Mouse (Mus musculus): ENCODE measurements around the gene 2510002D24Rik. TPM values are rescaled to one million over a fixed set of nuclear protein-coding genes. Genes with fewer than 3 reads are reported as not detected.
A peak's percentile ranks its signal among the peaks of the same experiment; 100 is the strongest.

Gene 2510002D24Rik
- polyA plus RNA-seq, 1 experiment from 2014 or later: 34.1 TPM

GRCm38 (mm10) chr16:18812385-18812910 lies 23.9 kb upstream of the 2510002D24Rik start:
- TF ChIP-seq CTCF (IDR thresholded peaks at IDR 0.05; ENCODE audit: low read depth): no peak
- peak; percentile 28 for TF ChIP-seq EP300 (optimal IDR thresholded peaks at IDR 0.05)
- peak overlapping the region; percentile 87 for H3K4me3 ChIP-seq (ENCODE audit: low read depth, low read length)
- peak; percentile 51; the same call in 1 of the 2 replicates for ATAC-seq (ENCODE audit: low FRiP score, low TSS enrichment)

GRCm38 (mm10) chr16:18822356-18822755 lies 14.0 kb upstream of the 2510002D24Rik start:
- ATAC-seq (ENCODE audit: low FRiP score, low TSS enrichment) (no peak), DNase-seq (ENCODE audit: low spot score) (no peak)
- 78% methylated on average over 1 of the region's 1 CpGs for WGBS
- Histone ChIP-seq H3K4me3 (ENCODE audit: low read depth, low read length) (no peak overlapping the region), H3K9me3 (ENCODE audit: control insufficient read depth, low read length) (no peaks in the 10 kb centered on the region), H3K9ac (ENCODE audit: low read length) (no peak overlapping the region), H3K4me1 (replicated peaks; ENCODE audit: control insufficient read depth, insufficient read depth) (no peaks in the 10 kb centered on the region), H3K4me2 (replicated peaks; ENCODE audit: low read depth) (no peak overlapping the region), H3K27ac (replicated peaks) (no peak overlapping the region), H3K27me3 (ENCODE audit: control insufficient read depth, insufficient read depth, low read length) (no peaks in the 10 kb centered on the region), H3K36me3 (ENCODE audit: control insufficient read depth, insufficient read depth, low read length) (peaks cover 57% of the 10 kb centered on the region)
- no peak for TF ChIP-seq EP300 (optimal IDR thresholded peaks at IDR 0.05)
- TF ChIP-seq CTCF (IDR thresholded peaks at IDR 0.05; ENCODE audit: low read depth): no peak

More at GRCm38 (mm10) chr16:18812385-18812910, 23.9 kb upstream of the 2510002D24Rik start:
- no peak for DNase-seq (ENCODE audit: low spot score)
- H3K9ac ChIP-seq (ENCODE audit: low read length): peak overlapping the region; percentile 93
- H3K27ac ChIP-seq (replicated peaks): peak overlapping the region; percentile 88
- H3K4me1 ChIP-seq (replicated peaks; ENCODE audit: control insufficient read depth, insufficient read depth): peaks cover 3% of the 10 kb centered on the region; the same call in 1 of the 2 replicates
- H3K9me3 ChIP-seq (ENCODE audit: control insufficient read depth, low read length): no peaks in the 10 kb centered on the region
- peaks cover 7% of the 10 kb centered on the region; the same call in 1 of the 2 replicates for H3K36me3 ChIP-seq (ENCODE audit: control insufficient read depth, insufficient read depth, low read length)
- H3K27me3 ChIP-seq (ENCODE audit: control insufficient read depth, insufficient read depth, low read length): no peaks in the 10 kb centered on the region
- WGBS: 2% methylated on average over 30 of the region's 31 CpGs
- H3K4me2 ChIP-seq (replicated peaks; ENCODE audit: low read depth): peak overlapping the region; percentile 86

GRCm38 (mm10) chr16:18822925-18823324 lies 13.5 kb upstream of the 2510002D24Rik start:
- DNase-seq (ENCODE audit: low spot score) (no peak), ATAC-seq (ENCODE audit: low FRiP score, low TSS enrichment) (no peak)
- no peaks in the 10 kb centered on the region for H3K27me3 ChIP-seq (ENCODE audit: control insufficient read depth, insufficient read depth, low read length)
- no peaks in the 10 kb centered on the region for H3K9me3 ChIP-seq (ENCODE audit: control insufficient read depth, low read length)
- H3K36me3 ChIP-seq (ENCODE audit: control insufficient read depth, insufficient read depth, low read length): peaks cover 60% of the 10 kb centered on the region
- no peak overlapping the region for H3K9ac ChIP-seq (ENCODE audit: low read length)
- 76% methylated on average over 4 of the region's 4 CpGs for WGBS
- no peak overlapping the region for H3K4me2 ChIP-seq (replicated peaks; ENCODE audit: low read depth)
- no peak overlapping the region for H3K27ac ChIP-seq (replicated peaks)
- H3K4me3 ChIP-seq (ENCODE audit: low read depth, low read length): no peak overlapping the region
- no peak for TF ChIP-seq CTCF (IDR thresholded peaks at IDR 0.05; ENCODE audit: low read depth)
- no peak for TF ChIP-seq EP300 (optimal IDR thresholded peaks at IDR 0.05)
- H3K4me1 ChIP-seq (replicated peaks; ENCODE audit: control insufficient read depth, insufficient read depth): no peaks in the 10 kb centered on the region

- no peak for DNase-seq (ENCODE audit: low spot score)
- no peaks in the 10 kb centered on the region for H3K9me3 ChIP-seq (ENCODE audit: control insufficient read depth, low read length)
- 85% methylated on average over 3 of the region's 3 CpGs for WGBS
- peaks cover 35% of the 10 kb centered on the region for H3K36me3 ChIP-seq (ENCODE audit: control insufficient read depth, insufficient read depth, low read length)
- H3K27me3 ChIP-seq (ENCODE audit: control insufficient read depth, insufficient read depth, low read length): no peaks in the 10 kb centered on the region
- H3K4me1 ChIP-seq (replicated peaks; ENCODE audit: control insufficient read depth, insufficient read depth): no peaks in the 10 kb centered on the region
- H3K9ac ChIP-seq (ENCODE audit: low read length): no peak overlapping the region
- H3K4me2 ChIP-seq (replicated peaks; ENCODE audit: low read depth): no peak overlapping the region
- H3K27ac ChIP-seq (replicated peaks): no peak overlapping the region
- ATAC-seq (ENCODE audit: low FRiP score, low TSS enrichment): no peak
- TF ChIP-seq CTCF (IDR thresholded peaks at IDR 0.05; ENCODE audit: low read depth) (no peak), EP300 (optimal IDR thresholded peaks at IDR 0.05) (no peak)
- no peak overlapping the region for H3K4me3 ChIP-seq (ENCODE audit: low read depth, low read length)
Measured at GRCm38 (mm10) chr16:18828630-18829029, 7.7 kb upstream of the 2510002D24Rik start.

GRCm38 (mm10) chr16:18829102-18829501 lies 7.3 kb upstream of the 2510002D24Rik start:
- Histone ChIP-seq H3K4me3 (ENCODE audit: low read depth, low read length) (no peak overlapping the region), H3K36me3 (ENCODE audit: control insufficient read depth, insufficient read depth, low read length) (peaks cover 36% of the 10 kb centered on the region), H3K27me3 (ENCODE audit: control insufficient read depth, insufficient read depth, low read length) (no peaks in the 10 kb centered on the region), H3K4me2 (replicated peaks; ENCODE audit: low read depth) (no peak overlapping the region), H3K9ac (ENCODE audit: low read length) (no peak overlapping the region), H3K9me3 (ENCODE audit: control insufficient read depth, low read length) (no peaks in the 10 kb centered on the region), H3K27ac (replicated peaks) (no peak overlapping the region), H3K4me1 (replicated peaks; ENCODE audit: control insufficient read depth, insufficient read depth) (no peaks in the 10 kb centered on the region)
- no peak for ATAC-seq (ENCODE audit: low FRiP score, low TSS enrichment)
- WGBS: 89% methylated on average over 6 of the region's 6 CpGs
- no peak for DNase-seq (ENCODE audit: low spot score)
- no peak for TF ChIP-seq EP300 (optimal IDR thresholded peaks at IDR 0.05)

GRCm38 (mm10) chr16:18833486-18833885 lies 2.9 kb upstream of the 2510002D24Rik start:
- Histone ChIP-seq H3K9me3 (ENCODE audit: control insufficient read depth, low read length) (no peaks in the 10 kb centered on the region), H3K4me2 (replicated peaks; ENCODE audit: low read depth) (no peak overlapping the region), H3K4me3 (ENCODE audit: low read depth, low read length) (no peak overlapping the region), H3K27ac (replicated peaks) (no peak overlapping the region), H3K4me1 (replicated peaks; ENCODE audit: control insufficient read depth, insufficient read depth) (no peaks in the 10 kb centered on the region), H3K36me3 (ENCODE audit: control insufficient read depth, insufficient read depth, low read length) (peaks cover 18% of the 10 kb centered on the region), H3K9ac (ENCODE audit: low read length) (no peak overlapping the region), H3K27me3 (ENCODE audit: control insufficient read depth, insufficient read depth, low read length) (no peaks in the 10 kb centered on the region)
- 72% methylated on average over 2 of the region's 2 CpGs for WGBS
- ATAC-seq (ENCODE audit: low FRiP score, low TSS enrichment) (no peak), DNase-seq (ENCODE audit: low spot score) (no peak)
- TF ChIP-seq EP300 (optimal IDR thresholded peaks at IDR 0.05) (no peak), CTCF (IDR thresholded peaks at IDR 0.05; ENCODE audit: low read depth) (peak; percentile 30)

Data from stomach, postnatal 0 days (tissue).